Mouse (Mus musculus) ES-CJ7 (cell line): ENCODE data around the gene E130114P18Rik.

Source experiments
- DNase-seq: peaks from one replicate; pipeline ENCODE4 v3.0.0; 2011; ENCODE audit warnings: low read depth, low spot score

E130114P18Rik gene

GRCm38 (mm10) chr4:97777706-97778176 is at the start of gene E130114P18Rik:
TSS of gene E130114P18Rik (minus strand) at chr4:97778078.
- peak; percentile 76 for DNase-seq

DNA sequence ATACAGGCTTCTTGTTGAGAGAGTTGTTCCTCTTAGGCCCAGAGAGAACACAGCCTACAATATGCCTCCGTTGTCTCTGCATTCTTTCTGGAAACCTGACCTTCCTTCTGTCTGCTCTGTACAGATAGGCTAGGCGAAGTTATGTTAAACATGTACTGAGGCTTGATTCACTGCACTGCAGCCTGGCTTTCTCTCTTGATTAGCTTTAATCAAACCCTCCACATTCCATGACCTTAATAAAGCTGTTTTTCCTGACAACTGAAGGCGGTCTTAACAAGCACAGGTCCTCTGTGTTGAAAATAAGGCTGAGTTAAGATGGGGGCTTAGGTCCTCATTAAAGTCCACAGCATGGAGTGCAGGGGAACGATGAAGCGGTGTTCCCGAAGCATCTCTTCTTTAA is 49.2 kb upstream of the E130114P18Rik start:
- DNase-seq: no peak

DNA sequence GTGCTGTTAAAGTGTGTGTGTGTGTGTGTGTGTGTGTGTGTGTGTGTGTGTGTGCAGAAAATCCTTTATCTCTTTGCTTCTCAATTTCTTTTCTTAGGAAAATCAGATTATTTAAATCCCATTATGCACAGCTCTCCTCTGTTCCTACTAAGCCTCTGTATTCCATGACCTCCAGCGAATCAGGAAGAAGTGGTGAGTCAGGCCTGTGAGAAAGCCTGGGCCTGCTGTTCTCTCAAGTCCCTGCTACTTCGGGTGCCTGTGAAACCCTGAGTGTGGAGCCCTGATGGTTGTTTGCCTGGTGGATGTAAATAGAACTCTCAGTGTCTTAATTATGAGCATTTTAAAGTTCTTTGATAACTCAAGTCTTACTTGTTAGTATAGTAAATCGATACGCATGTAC is 48.0 kb upstream of the E130114P18Rik start:
- DNase-seq: no peak

DNA sequence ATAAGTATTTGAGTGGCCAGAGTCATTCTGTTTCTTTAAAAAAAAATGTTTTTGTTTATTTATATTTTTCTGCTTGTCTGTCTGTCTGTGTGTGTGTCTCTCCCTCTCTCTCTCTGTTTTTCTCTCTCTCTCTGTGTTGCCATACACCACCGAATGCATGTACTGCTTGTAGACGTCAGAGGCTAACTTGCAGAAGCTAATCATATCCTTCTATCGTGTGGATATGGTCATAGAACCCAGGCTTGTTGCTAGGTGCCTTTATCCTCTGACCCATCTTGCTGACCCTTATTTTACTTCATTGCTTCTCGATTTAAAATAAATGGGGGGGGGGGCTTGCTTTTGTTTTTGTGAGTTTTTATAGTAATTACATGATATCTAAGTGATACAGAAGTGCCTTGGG is 47.6 kb upstream of the E130114P18Rik start:
- no peak for DNase-seq

GRCm38 (mm10) chr4:97824451-97824850 is 46.6 kb upstream of the E130114P18Rik start:
- DNase-seq: no peak

GRCm38 (mm10) chr4:97823512-97823911 is 45.6 kb upstream of the E130114P18Rik start:
- no peak for DNase-seq

DNA sequence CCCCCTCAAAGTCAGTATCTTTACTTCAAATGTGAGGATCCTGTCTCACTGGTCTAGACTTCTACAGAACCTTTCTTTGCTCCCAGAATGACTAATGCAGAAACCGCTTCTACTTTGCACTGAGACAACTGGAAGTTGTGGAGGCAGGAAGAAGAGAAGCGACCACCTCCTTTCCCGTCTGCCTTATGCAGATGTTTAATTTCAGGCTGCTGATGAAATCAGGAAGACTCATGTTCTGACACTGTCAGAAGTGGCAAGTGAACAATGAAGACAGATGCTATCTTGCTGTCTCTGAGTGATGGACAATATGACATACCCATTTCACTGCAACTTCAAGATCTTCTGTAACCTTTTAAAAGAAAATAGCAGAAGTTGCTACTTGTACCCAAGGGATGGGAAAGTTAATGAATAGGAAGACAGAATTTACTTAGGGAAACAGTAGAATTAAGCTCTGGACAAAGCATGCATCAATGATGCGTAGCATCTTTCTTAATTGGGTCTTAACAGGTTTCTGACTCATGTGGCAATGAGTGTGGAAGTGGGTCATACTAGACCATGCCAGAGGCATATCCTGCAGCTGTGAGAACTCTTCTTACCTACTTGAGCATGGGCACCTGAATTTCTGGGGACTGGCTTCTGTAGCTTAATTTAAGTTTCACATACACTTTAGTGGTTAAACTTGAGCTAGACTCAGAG is 43.8 kb upstream of the E130114P18Rik start:
- no peak for DNase-seq

DNA sequence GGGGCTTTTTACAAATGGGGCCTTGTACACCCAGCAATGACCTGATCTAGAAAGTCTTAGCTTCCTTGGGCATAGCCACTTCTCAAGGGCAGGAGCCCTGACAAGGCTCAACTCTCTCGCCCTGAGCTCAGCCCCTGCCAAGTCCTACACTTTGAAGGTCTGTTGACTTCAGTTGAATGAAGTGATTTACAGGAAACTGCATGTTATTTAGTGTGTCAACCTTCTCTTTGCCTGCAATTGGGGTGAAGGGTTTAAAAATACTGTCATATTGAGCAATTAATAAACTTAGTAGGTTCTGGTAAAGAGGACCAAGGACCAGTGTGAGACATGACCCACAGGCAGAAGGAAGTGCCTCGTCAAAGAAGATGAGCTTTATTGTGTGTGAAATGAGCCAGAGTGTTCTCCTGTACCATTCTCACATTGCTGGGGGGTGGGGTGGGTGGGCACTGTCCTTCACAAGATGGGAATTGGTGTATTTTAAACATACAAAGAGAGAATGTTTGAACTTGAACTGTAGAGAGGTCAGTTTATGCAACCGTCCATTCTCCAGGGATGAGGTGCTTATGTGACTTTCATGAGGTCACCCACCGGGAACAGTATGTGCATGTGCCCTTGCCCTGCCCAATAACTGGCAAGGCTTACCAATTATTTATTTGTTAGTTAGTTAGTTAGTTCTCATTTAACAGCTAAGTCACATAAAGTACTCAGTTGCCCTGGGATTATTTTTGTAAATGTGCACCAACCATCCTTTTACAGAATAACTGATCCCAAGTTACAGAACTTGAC is 42.8 kb upstream of the E130114P18Rik start:
- DNase-seq: no peak

DNA sequence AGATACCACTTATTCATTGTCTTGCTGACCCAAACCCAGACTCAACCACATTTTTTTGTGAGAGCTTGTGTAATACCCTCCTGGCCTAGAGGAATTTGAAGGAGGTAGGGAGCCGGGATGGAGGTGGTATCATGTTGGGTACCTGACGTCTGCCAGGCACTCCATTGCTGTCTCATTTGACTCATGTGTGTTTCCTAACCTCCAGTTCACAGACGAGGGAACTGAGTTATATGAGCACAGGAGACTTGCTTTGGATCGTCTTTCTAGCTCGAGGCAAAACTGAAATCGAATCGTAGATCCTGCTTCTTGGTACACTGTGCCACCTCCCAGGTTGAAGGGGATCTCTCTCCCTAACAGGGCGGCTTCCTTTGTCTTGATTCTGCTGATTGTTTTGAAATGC is 41.2 kb upstream of the E130114P18Rik start:
- DNase-seq: no peak

- no peak for DNase-seq
Observed at GRCm38 (mm10) chr4:97818498-97818897, 40.6 kb upstream of the E130114P18Rik start.

GRCm38 (mm10) chr4:97817741-97818140 is 39.9 kb upstream of the E130114P18Rik start:
- DNase-seq: no peak

- no peak for DNase-seq
Observed at GRCm38 (mm10) chr4:97816753-97817152, 38.9 kb upstream of the E130114P18Rik start.

GRCm38 (mm10) chr4:97816001-97816400 is 38.1 kb upstream of the E130114P18Rik start:
- no peak for DNase-seq

DNA sequence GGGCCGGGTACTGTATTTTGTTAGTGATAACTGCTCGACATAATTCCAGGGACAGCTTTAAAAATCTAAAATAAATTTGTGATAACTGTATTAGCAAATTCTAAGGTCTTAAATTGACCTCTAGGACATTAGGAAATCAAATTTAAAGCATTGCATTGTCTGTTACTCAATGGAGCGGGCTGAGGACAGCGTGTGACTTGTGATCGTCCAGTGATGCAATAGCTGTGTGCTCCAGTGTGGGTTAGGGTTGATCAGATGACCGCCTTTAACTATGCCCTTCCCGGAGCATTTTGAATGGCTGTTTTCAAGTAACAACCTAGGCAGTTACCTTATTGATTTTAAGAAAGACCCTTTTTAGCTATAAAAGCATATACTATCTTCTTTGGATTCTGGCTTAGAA is 36.6 kb upstream of the E130114P18Rik start:
- DNase-seq: no peak

DNA sequence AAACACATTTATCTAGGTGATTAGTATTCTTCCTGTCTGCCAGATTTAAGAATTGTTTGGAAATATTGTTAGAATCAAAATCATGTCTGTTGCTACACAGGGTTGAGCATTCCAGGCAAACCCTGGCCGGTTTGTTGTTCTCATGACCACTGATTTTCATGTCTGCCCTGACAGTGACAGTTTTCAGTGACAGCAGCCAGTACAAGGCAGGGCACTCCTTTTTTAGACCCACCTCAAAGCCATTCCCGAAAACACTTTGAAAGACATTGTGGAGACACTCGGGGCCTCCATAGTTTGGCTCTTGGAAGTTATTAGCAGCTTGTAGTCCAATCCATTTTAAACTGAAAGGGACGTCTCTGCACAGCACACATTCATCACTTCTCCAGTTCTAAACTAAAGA is 36.1 kb upstream of the E130114P18Rik start:
- DNase-seq: no peak

DNA sequence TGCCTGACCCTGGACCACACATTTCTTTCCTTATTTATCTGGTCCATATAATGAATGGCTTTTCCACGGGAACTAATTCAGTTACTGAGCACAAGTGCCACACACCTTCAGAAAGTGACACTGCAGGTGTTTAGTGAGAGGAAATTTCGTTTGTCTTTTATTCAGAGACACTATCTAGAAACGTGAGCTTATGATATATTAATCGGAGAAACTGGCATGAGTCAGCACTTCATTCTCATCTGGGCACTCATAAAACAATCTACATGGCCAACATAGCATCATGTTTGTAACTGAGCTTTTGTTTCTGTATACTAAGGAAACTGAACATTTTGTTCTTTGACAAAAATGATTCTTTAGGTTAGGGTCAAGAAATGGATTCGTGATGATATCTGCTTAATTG is 35.2 kb upstream of the E130114P18Rik start:
- DNase-seq: no peak

- DNase-seq: no peak
Observed at GRCm38 (mm10) chr4:97810348-97810939, 32.6 kb upstream of the E130114P18Rik start.

DNA sequence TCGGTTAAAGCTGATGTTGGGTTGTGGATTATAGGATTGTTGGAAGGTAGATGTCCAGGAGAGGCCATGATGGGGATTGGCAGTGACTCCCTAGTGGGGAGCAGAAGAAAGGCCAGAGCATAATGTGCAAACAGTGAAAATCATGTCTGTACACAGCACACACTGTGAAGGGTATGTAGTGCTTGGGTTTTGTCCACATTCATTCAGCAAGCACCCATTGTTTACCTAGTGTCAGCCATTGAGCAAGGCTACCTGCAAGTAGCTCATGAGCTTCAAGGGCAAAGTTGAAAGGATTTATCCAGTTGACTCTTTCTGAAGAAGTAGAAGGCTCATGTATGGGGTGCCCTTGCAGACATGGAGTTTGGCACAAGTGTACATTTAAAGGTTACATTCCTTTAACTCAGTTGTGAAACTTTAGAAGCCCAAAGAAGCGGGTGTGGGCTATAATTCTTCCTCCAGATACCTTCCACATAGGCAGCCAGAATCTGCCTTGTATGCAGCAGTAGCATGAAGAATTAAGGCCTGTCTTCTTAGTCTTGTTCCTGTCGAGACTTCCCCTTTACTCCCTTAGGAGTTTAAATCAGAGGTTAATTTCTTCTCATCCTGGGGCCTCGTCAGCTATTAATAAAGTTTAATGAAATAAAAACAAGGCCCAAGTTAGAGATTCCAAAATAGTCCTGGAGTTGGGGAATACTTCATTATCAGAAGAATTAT is 31.9 kb upstream of the E130114P18Rik start:
- no peak for DNase-seq

DNA sequence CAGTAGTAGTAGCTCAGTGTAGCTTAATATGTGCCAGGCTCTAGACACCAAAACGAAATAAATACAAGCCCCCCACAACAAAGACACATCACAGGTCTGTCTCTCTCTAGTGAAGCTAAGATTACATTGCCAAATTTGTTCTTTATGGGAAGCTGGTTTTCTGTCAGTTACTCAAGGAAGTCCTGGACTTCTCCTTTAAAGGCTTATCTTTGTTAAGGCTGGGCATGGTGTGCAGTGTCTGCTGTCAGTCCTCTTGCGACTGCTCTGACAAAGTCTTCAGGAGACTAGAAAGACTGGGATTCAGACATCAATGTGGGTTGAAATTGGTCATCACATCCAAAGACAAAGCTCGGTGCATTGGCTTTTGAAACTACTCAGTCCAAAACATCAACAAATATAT is 31.0 kb upstream of the E130114P18Rik start:
- no peak for DNase-seq

GRCm38 (mm10) chr4:97806924-97807323 is 29.0 kb upstream of the E130114P18Rik start:
- DNase-seq: no peak

- no peak for DNase-seq
Observed at GRCm38 (mm10) chr4:97805896-97806808, 28.3 kb upstream of the E130114P18Rik start.
